Mouse (Mus musculus) heart, adult 10 weeks (tissue): ENCODE results near the gene Cops9. TPM values are rescaled to one million over a fixed set of nuclear protein-coding genes. Genes with fewer than 3 reads are reported as not detected.

Experiments
- polyA plus RNA-seq: library from polyadenylated mRNA; stranded (reverse); fragments of 350-450 nt; fragmentation: Illumina TruSeq; extraction: RNeasy Lipid Tissue Mini Kit (QIAGEN cat#74804); gene quantifications from one replicate; pipeline ENCODE4 v1.2.3, GENCODE M21; 2014; ENCODE audit warnings: low read depth, low replicate concordance

Gene Cops9
- 242 TPM for polyA plus RNA-seq

GRCm38 (mm10) chr1:92641514-92642272 lies at the start of gene Cops9:
Cops9 (minus strand) TSS chr1:92641985.

DNA sequence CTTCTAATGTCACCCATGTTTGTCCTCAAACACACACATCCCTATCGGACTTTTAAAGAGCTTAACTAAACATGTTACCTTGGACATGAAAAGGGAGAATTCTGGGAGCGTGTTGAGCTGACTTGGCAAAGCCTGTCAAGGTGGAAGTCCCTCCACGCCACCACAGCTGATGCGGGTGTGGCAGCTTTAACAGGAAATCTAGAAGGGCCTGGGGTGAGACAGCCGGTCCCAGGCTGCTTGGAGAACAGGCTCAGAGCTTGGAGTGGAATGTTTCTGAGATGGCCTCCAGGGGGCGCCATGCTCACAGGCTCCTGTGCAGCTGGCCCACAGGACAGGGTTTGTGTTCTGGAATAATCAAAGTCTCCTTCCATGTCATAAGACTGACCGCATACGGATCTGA lies 6.9 kb upstream of the Cops9 start, which contains the start of gene Otos:
Gene Otos (minus strand): TSS at position 169 of the 400 bp plus-strand sequence.

GRCm38 (mm10) chr1:92617488-92617887 lies 24.3 kb downstream of the Cops9 start, which contains the start of gene Olfr12:
Olfr12 (plus strand) TSS chr1:92617788.

DNA sequence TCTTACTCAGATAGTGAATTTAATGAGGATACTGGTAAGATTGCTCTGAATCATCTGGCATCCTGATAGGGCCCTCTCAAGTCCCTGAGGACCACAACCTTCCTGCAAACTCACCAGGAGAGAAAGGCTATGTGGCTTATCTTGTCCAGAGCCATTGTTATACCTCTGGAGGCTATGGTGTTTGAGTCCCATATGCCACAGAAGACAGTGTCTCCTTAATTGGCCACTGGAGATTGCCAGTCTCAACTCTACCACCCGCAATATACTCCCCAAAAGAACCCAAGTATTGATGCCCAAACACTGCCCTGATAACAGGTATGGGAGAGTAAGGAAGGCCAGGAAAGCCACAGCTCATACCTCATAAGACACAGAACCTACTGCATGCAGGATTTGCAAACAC lies 36.3 kb downstream of the Cops9 start, which contains the start of gene Olfr1410:
Gene Olfr1410 (plus strand): TSS at position 301 of the 400 bp plus-strand sequence.

DNA sequence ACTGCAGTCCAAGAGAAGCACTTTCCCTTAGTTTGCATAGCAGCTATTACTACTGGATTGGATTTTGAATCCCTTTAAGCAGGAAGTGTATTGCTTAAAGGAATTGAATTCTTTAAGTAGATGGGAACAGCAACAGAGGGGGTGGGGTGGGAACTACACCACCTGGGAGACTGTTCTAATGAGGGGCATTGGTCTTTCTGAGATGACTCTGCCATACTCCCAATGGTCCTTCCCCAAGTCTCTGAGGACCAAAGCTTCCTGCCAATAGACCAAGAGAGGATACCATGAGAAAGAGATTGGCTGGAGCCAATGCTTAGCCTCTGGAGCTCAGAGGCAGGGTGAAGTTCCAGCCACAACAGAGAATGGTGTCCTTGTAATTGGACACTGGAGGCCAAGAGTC lies 47.7 kb downstream of the Cops9 start, which contains the start of gene Olfr1411:
Gene Olfr1411 (plus strand): TSS at position 301 of the 400 bp plus-strand sequence.

Other genes with a start within 250 kb of the Cops9 start
- gene Ndufa10, start 168.1 kb downstream of the Cops9 start, polyA plus RNA-seq = 627 TPM
- gene Olfr1416, start 156.9 kb downstream of the Cops9 start, polyA plus RNA-seq = not detected
- not detected for gene Olfr1415, start 145.9 kb downstream of the Cops9 start, polyA plus RNA-seq
- gene Olfr1414, start 123.3 kb downstream of the Cops9 start, polyA plus RNA-seq = not detected
- not detected for gene Olfr1413, start 70.7 kb downstream of the Cops9 start, polyA plus RNA-seq
- not detected for gene Olfr1412, start 56.2 kb downstream of the Cops9 start, polyA plus RNA-seq
- not detected for gene Olfr1411, start 47.6 kb downstream of the Cops9 start, polyA plus RNA-seq
- not detected for gene Olfr1410, start 36.2 kb downstream of the Cops9 start, polyA plus RNA-seq
- not detected for gene Olfr12, start 24.2 kb downstream of the Cops9 start, polyA plus RNA-seq
- gene Otos, start 6.9 kb upstream of the Cops9 start, polyA plus RNA-seq = not detected
- 220 TPM for gene Gpc1, start 189.7 kb upstream of the Cops9 start, polyA plus RNA-seq